Mouse (Mus musculus): ENCODE measurements around the gene Tbx10. TPM values are rescaled to one million over a fixed set of nuclear protein-coding genes. Genes with fewer than 3 reads are reported as not detected.

The Tbx10 gene
- total and polyA plus RNA-seq, 3 experiments, result not detected

GRCm38 (mm10) chr19:4000119-4000900, 7.8 kb downstream of the Tbx10 start, which contains the start of the genes Nudt8 and Gm49405 (continued):
- TF ChIP-seq TBP (IDR thresholded peaks at IDR 0.05; ENCODE audit: low read depth, low read length) (peak; percentile 68), RAD21 (IDR thresholded peaks at IDR 0.05; ENCODE audit: low read depth, low read length) (peak; percentile 30), TCF12 (IDR thresholded peaks at IDR 0.05; ENCODE audit: low read depth, low read length) (no peak; the same call in 1 of the 2 replicates), ZKSCAN1 (IDR thresholded peaks at IDR 0.05; ENCODE audit: low read depth, low read length) (no peak), BHLHE40 (IDR thresholded peaks at IDR 0.05; ENCODE audit: borderline replicate concordance, low read depth, low read length) (no peak), GABPA (IDR thresholded peaks at IDR 0.05; ENCODE audit: low read depth, low read length) (no peak), RCOR1 (IDR thresholded peaks at IDR 0.05; ENCODE audit: low read depth, low read length) (no peak), USF1 (IDR thresholded peaks at IDR 0.05; ENCODE audit: low read depth, low read length) (no peak), CTCF (IDR thresholded peaks at IDR 0.05 in 2 of 3, conservative IDR thresholded peaks at IDR 0.05 in 1 of 3; ENCODE audit: control insufficient read depth in 1 of 3, insufficient read depth in 1 of 3, low read depth in 2 of 3, low read length in 3 of 3, poor library complexity in 1 of 3, severe bottlenecking in 1 of 3) (peak; percentile 66 to 84 (median 72)), POLR2A (IDR thresholded peaks at IDR 0.05; ENCODE audit: control insufficient read depth in 1 of 2, insufficient read depth in 1 of 2, low read depth in 1 of 2, low read length in 2 of 2, poor library complexity in 1 of 2) (peak; percentile 97 to 98), NRF1 (IDR thresholded peaks at IDR 0.05; ENCODE audit: insufficient read depth, low read depth, low read length, poor library complexity, severe bottlenecking) (peak; percentile 83), CHD2 (IDR thresholded peaks at IDR 0.05; ENCODE audit: low read length) (no peak), ELF1 (IDR thresholded peaks at IDR 0.05; ENCODE audit: low read depth, low read length) (peak; percentile 67), GATA1 (IDR thresholded peaks at IDR 0.05; ENCODE audit: low read depth, low read length) (no peak), HCFC1 (IDR thresholded peaks at IDR 0.05; ENCODE audit: low read depth, low read length) (peak; percentile 70), E2F4 (IDR thresholded peaks at IDR 0.05; ENCODE audit: borderline replicate concordance, low read depth, low read length) (no peak), SMC3 (IDR thresholded peaks at IDR 0.05; ENCODE audit: low read depth, low read length) (0 out of 2 replicates have a peak, but pooled peaks have one; percentile 12)

- Histone ChIP-seq H3K9me3 (replicated peaks; ENCODE audit: insufficient read depth, low read length) (no peaks in the 10 kb centered on the region), H3K4me3 (ENCODE audit: control insufficient read depth in 1 of 2, insufficient read depth in 1 of 2, low read depth in 2 of 2, low read length in 2 of 2) (peak overlapping the region; percentile 80), H3K79me2 (ENCODE audit: control insufficient read depth, insufficient read depth, low read length, poor library complexity) (peaks cover 1% of the 10 kb centered on the region; the same call in 1 of the 2 replicates), H3K4me1 (ENCODE audit: control insufficient read depth in 1 of 2, insufficient read depth in 2 of 2, low read length in 2 of 2) (peaks cover 0 to 15% of the 10 kb centered on the region in 2 experiments; a peak in 2 of 4 replicates), H3K36me3 (ENCODE audit: control insufficient read depth in 1 of 2, insufficient read depth in 2 of 2, low read length in 2 of 2) (peaks cover 0 to 6% of the 10 kb centered on the region in 2 experiments; a peak in 2 of 4 replicates), H3K9ac (ENCODE audit: control insufficient read depth, low read depth, low read length, poor library complexity, severe bottlenecking) (peak overlapping the region; percentile 90), H3K27ac (ENCODE audit: control insufficient read depth, low read depth, low read length) (peak overlapping the region; percentile 88), H3K27me3 (ENCODE audit: control insufficient read depth in 1 of 2, insufficient read depth in 2 of 2, low read length in 2 of 2) (no peaks in the 10 kb centered on the region)
- TF ChIP-seq MAX (IDR thresholded peaks at IDR 0.05; ENCODE audit: low read length), result peak; percentile 56; the same call in 1 of the 2 replicates
- no peak for TF ChIP-seq ZC3H11A (IDR thresholded peaks at IDR 0.05; ENCODE audit: low read depth, low read length)
- TF ChIP-seq CHD1 (IDR thresholded peaks at IDR 0.05; ENCODE audit: low read depth, low read length), result peak; percentile 29; the same call in 1 of the 2 replicates
- DNase-seq (ENCODE audit: low read depth, low spot score), result no peak
Measured at GRCm38 (mm10) chr19:4000949-4001525, 8.5 kb downstream of the Tbx10 start.

Data from MEL (cell line).